Mouse (Mus musculus): ENCODE measurements around the gene Trmt11.
"Not testable (repeated sequence)": the region's sequence is repeated elsewhere in the genome, so short reads cannot be mapped to it uniquely, and the experiment has no call there.

Gene Trmt11

DNA sequence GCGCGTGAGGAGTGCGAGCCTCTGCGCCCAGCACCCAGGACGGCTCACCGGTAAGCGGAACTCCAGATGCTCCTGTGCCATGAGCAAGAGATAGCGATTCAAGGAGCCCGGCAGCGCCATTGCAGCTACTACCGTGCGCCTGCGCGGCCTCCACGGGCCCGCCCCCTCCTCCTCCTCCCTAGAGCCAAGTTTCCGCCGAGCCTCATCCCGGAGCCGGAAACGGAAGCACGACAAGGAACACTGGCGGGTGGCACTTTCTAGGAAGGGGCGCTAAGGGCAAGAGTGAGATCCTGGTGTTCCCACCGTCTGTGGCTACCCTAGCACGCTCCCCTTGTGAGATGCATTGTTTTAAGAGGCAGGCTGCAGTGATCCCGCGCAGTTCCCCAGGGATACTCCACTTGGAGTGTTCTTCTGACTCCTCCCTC, at the start of gene Trmt11:
TSS of gene Trmt11 (minus strand) at position 208 of the 425 bp plus-strand sequence.
- DNase-seq (ENCODE audit: low read depth in 2 of 2, low spot score in 2 of 2): peak; percentile 68 to 76

DNA sequence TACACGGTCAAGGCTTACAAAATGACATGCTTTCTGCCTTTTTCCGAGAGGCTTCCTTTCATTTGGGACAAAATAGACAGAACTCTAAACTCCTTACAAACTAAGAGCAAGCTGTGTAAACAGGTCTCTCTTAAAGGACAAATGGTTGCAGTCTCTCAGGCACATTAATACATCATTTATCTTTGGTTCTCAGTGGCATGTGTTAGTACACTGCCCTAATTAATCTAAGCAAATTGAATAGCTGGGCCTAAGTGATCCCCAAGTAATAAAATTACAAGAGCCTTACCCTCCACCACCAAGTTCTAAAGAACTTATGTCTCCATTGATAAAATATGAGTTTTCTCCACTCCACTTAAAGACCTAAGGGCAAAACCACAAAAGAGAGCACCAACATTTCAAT, 47.1 kb upstream of the Trmt11 start:
- no peak for DNase-seq (ENCODE audit: low read depth in 2 of 2, low spot score in 2 of 2)

DNA sequence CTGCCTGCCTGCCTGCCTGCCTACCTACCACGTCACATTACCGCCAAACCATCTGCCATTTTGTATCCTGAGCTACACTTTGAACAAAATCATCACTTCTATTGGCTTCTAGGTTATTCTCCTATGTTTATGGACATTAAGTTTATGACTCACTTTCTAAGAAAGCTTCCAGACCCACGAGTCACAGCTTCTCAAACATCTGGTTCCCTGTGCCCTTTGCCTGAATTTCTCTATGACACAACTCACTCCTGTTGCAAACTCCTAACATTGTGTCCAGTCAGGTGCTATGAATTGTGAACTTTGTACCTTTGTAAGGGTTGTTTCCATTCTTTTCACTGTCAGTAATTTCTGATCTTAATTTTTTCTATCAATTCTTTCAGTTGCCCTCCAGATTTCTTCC, 37.7 kb upstream of the Trmt11 start:
- DNase-seq (ENCODE audit: low read depth in 2 of 2, low spot score in 2 of 2): no peak

DNA sequence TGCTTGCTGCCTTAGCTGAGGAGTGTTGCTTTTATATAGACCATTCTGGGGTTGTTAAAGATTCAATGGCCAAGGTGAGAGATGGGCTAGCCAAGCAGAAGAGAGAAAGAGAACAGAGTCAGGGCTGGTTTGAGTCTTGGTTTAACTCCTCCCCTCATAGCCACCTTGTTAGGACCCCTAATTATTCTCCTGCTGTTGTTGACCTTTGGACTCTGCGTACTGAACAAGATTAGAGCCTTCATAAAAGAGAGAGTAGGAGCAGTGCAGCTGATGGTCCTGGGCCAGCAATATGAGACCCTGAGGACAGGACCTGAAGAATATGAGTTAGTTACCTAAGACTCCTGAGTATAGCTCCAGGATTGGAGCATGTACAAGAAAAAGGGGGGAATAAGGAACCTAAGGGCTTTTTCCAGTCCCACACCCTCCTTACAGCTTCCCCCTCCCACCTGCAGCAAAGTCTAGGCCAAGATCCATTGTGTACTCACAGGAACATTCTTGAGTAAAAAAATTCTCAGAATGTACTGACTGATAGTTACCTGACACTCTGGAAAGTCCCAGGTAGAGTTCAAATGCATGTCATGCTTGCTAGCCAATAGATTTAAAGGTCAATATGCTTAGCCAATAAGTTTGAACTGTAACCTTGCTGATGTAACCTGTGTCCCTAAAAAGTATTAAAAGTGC, 36.1 kb upstream of the Trmt11 start:
- not testable (repeated sequence) for DNase-seq (ENCODE audit: low read depth in 2 of 2, low spot score in 2 of 2)

DNA sequence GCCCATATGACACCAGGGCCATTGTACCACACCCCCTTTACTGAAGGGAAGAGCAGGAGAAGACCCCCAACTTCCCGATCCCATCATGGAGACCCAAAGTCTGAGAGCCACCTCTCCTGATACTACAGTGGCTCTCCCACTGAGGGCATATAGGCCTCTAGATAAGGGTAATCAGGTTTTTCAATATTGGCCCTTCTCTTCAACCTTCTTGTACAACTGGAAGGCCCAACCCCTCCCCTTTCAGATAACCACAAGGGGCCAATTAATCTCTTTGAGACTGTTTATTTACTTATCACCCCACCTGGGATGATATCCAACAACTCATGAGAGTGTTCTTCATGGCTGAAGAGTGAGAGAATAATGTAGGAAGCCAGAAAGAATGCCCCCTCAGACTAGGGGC, 32.2 kb upstream of the Trmt11 start:
- DNase-seq (ENCODE audit: low read depth in 2 of 2, low spot score in 2 of 2): no peak

DNA sequence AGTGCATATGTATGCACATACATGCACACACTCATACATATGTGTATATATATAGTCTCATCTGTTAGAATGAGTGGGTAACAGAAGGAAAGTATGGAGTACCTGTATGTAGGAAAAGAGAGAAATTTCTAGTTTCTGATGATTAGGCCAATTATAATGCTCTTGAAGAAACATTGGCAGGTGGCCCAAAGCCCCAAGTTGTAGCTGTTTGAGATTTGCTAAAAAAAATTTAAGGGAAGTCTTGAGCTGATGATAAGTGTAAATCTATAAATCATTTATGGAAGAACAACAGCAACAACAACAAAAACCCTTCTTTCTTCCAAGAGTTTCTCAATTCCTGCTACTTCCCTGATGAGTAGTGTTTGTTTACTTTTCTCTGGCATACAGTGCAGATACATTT, 29.4 kb upstream of the Trmt11 start:
- no peak for DNase-seq (ENCODE audit: low read depth in 2 of 2, low spot score in 2 of 2)

DNA sequence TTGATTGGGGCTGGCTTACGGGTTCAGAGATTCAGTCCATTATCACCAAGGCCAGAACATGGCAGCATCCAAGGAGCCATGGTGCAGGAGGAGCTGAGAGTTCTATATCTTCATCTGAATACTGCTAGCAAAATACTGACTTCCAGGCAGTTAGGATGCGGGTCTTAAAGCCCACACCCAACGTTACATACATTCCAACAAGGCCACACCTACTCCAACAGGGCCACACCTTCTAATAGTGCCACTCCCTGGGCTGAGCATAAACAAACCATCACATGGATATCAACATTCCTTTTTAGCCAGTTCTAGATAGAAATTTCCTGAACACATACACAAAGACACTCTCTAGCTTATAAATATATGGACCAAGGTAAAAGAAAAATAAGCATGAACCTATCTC, 29.0 kb upstream of the Trmt11 start, which contains the start of gene Hint3:
TSS of gene Hint3 (minus strand) at position 120 of the 400 bp plus-strand sequence.
- no peak for DNase-seq (ENCODE audit: low read depth in 2 of 2, low spot score in 2 of 2)

DNA sequence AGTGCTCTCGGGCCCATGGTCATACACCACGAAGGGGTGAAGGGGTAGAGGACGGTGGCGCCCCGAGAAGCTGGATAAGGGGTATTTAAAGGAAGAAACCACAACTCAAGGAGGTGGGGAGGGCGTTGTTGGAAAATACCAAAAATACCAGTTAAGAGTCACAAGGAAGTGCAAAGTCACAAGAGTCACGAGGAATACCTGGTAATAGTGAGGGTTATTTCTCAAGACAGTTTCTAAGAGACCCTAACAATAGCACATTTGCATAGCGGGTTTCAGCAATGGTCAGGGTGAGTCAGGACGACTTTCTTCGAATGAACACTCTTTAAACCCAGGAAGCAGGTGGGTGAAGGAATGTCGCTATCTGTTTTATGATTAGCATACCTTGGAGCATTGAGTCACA, 27.9 kb upstream of the Trmt11 start:
- DNase-seq (ENCODE audit: low read depth in 2 of 2, low spot score in 2 of 2): not testable (repeated sequence)

DNA sequence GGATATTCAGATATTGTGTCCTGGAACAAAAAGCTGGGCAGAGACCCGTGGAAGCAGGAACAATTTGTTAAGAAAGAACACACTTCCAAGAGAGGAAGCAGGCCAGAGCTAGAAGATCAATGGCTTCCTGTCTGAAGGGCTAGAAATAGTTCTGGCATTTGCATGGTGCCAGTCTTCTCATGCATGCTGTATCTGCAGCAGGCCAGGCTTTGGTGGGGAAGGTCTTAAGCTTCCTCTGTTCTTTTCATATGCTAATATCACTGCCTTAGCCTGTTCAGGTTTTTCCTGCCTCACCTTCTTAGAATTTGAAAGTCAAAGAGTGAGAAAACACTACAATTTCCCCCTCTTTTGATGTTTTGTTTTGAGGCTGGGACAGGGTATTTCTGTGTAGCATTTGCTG, 27.0 kb upstream of the Trmt11 start:
- DNase-seq (ENCODE audit: low read depth in 2 of 2, low spot score in 2 of 2): no peak

DNA sequence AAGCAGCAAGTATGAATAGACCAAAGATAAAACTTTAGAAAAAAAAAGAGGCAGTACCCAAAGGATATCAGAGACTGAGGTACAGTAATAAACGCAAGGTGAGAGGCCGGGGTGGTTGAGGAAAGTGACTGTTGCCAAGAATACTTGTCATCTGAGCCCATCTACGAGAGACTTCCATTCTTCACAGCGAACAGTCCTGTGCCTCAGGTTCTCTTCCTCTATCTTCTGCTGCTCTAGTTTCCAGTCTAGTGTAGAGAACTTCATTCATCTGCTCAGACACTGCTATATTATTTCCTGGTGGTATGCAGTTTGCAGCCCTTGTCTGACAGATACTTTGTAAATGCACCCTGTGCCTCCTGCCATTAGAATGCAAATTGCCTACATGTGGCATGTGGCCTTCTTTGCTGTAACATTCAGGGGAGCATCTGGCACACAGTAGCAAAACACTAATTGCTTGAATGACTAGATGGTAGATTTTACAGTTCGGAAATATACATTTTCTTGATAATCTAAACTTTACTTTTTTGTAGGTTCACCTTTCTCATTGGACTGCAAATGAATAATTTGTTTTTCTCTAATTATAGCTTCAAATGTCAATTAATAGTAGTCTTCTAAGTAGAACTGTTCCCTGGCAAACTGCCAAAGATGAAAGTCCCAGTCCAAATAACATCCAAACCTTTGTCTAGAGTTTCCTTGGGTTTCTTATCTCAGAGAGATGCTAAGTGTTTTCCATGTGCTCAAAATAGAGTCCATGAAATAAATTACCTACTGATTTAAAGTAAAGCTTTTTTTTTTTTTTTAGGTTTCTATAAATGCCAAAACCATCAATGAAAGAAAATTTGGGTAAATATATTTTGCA, 23.8 kb upstream of the Trmt11 start:
- no peak for DNase-seq (ENCODE audit: low read depth in 2 of 2, low spot score in 2 of 2)

DNA sequence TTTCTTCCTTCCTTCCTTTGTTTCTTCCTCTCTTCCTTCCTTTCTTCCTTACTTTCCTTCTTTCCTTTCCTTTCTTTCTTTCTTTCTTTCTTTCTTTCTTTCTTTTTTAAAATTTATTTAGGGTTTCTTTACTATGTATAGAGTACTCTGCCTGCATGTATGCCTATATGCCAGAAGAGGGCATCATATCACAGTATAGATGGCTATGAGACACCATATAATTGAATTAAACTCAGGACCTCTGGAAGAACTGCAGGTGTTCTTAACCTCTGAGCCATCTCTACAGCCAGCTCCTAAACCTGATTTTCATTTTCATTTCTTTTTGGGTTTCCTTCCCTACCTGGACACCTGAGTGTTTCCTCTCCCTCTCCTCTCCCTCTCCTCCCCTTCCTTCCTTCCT, 22.4 kb upstream of the Trmt11 start:
- no peak for DNase-seq (ENCODE audit: low read depth in 2 of 2, low spot score in 2 of 2)

DNA sequence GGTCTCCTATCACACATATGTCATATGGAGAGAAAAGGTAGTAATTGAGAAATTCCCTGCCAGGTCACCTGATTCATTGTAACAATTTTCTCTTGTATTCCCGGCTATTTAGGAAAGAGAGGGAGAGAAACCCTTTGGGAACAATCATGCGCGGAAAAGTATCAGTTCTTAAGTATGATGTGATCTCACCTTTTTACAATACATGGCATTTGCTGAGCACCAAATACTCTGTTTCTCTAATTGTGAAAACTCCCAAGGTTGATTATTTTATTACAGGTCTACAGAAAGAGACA, 18.3 kb upstream of the Trmt11 start:
- no peak for DNase-seq (ENCODE audit: low read depth in 2 of 2, low spot score in 2 of 2)

DNA sequence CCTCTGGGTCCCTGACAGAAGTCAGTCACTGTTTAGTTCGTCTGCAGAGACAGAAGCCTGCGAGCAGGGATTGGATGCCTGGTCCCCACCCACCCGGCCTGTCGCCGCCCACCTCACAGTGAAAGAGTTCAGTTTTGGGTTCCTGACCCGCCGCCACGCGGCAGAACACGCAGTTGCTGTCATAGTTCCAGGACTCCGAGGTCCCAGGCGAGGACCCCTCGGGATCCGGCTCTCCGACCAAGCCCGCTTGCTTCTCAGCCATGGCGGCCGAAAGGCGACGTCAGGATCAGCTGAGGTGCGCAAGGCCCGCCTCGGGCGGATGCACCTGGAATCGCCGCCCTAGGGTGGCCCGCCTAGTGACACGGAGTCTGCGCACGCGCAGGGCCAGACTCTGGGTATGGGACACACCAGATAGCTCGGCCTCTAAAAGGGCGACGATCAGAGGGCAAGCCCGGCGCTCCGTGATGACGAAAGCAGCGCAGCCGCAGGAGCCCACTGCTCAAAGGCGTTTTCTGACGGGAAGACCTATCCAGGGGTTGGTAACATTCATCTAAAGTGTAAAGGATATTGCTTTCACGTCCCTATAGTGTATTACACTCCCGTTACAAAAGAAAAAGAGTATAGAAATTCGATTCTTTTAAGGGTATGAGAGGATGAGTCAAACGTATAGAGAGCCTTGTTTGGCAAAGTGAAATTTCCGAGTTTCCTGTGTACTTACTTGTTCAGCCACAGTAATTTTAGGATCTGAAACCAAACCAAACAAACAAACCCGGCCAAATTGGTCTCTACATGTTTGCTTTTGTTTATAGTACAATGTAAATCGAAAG, 17.8 kb upstream of the Trmt11 start:
- peak; percentile 96 to 98 for DNase-seq (ENCODE audit: low read depth in 2 of 2, low spot score in 2 of 2)

DNA sequence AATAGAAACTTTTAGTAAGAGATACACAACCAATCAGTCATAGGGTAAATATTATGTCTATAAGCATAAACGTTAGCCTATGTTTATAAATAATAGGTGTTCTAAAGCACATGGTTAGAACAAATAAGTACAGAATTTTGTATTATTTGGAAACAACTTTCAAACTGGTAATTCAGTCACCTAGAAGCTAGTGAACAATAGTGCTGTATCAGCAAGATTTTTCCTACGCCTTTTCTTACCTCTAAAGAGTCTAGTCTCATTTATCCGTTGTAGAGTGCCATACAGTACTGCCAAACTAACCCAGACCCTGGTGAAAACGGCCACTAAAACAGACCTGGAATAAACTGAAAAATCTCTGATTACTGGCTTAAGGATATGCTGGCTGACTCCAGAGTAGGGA, 12.5 kb upstream of the Trmt11 start:
- DNase-seq (ENCODE audit: low read depth in 2 of 2, low spot score in 2 of 2): no peak

DNA sequence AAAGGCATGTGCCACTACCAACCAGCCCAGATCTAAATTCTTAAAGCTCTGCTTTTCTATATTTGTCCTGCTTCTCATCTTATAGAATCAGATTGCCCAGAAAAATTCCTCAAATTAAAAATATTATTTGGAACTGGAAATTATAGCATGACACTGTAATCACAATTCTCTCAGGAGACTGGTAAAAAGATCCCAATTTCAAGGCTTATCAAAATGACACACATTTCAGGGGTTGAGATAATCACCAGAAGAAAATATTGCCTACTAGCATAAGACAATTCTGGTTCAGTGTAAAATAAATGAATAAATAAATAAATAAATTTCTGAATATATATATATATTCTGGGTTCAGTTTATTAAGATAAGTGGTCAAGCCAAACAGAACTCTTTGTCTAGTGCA, 9.1 kb upstream of the Trmt11 start:
- no peak for DNase-seq (ENCODE audit: low read depth in 2 of 2, low spot score in 2 of 2)

DNA sequence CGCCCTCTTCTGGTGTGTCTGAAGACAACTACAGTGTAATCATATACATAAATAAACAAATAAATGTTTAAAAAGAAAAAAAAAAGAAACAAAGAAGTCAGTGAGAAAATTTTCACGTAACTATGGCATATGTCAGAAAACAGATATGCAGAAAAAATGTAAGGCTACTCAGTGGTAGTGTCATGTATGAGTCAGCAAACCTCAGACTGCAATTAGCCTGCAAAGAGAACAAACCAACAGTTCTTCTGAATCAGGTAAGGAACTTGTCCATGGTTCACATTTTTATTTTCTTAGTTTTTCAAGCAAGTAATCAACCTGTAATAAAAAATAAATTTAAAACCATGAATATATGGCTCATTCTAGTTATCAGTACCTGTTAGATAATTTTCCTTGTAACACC, 7.6 kb upstream of the Trmt11 start:
- no peak for DNase-seq (ENCODE audit: low read depth in 2 of 2, low spot score in 2 of 2)

DNA sequence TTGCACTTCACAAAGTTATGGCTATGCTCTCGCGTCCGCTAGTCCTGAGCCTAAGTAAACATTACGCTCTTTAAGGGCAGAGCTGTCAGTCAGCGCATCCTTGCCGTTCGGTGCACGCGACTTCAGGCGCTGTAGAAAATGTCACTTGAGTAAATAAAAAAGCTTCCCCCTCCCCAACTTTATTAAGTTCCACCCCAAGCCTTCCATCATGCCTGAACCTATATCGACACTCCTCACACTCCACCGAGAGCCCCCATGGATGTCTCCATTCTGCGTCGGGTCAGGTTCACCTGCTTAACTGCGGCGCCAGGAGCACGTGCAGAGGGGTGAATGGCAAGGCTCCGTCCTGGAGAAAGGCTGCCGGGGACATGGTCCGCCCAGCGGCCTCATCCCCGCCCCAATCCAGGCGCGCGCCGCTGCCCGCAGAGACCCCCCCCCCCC, 435 bp downstream of the Trmt11 start:
- peak; percentile 13 to 20 for DNase-seq (ENCODE audit: low read depth in 2 of 2, low spot score in 2 of 2)

DNA sequence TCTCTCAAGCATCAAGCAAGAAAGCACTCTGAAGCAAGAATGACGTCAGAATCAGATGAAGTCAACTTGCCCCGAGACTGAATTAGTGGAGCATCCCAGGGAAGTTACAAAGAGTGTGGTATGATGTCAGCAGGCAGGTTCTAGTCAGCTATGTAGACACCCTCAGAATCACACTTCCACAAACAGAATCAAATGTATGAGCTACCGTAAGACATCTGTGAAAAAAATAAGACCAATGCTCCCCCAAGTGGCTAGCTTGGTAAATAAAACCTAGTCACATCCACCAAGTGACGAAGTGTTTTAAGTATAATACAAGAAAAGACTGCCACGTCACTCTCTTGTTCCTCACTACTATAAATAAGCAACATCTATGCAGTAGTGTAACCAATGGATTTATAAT, 13.5 kb downstream of the Trmt11 start:
- DNase-seq (ENCODE audit: low read depth in 2 of 2, low spot score in 2 of 2): no peak

DNA sequence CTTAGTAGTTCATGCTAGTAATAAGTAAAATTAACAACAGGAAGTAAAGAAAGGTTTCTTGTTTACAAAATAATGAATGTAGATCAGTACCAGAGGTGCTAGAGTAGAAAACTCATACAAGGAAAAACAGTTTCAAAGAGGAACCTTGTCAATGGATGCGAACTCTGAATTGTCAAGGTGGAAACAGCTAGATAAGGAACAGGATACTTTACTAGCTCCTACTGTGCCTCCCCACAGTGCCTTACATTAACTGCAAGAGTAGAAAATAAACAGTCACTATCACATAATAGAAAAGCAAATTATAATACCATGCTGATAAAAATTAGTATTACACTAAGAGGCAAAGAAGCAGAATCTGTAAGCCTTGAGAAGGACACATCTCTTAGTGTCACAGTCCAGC, 14.9 kb downstream of the Trmt11 start:
- DNase-seq (ENCODE audit: low read depth in 2 of 2, low spot score in 2 of 2): no peak

DNA sequence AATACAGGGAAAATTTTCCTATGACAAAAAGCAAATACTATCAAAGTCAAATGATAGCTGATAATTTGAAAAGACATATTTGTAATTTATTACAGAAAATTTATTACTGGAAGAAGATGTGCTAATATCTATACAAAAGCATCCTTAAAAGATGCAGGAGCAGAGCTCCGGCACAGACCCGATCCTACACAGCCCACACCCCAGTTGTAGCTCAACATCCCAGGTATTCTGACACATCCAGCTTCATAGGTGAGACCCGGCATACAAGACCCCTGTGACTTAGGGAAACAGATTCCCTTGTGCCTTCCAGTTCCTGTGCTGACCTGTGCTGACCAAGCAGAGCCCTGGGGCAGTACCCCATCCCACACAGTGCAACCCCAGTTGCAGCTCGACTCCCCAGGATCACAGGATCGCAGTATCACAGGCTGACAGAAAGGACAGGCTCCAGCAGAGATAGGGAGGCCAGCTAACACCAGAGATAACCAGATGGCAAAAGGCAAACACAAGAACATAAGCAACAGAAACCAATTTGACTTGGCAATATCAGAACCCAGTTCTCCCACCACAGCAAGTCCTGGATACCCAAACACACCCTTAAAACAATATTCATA, 22.8 kb downstream of the Trmt11 start:
- no peak for DNase-seq (ENCODE audit: low read depth in 2 of 2, low spot score in 2 of 2)

DNA sequence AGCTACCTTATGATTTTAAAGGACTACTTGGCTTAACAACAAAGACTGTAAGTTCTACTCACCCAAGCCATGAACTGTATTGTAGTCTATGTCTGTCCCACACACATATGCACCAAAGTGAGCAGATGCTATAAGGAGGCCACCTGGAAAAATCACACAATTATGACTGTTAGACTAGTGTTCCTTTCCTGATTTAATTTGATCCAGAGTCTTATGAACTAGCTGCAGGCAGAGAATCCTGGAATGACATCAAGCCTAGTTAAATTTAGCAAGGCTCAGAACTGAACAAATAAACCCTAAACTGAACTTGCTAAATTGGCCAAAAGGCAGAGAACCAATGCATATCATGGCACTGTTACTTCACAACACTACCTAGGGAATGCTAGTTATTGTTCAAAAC, 34.2 kb downstream of the Trmt11 start:
- no peak for DNase-seq (ENCODE audit: low read depth in 2 of 2, low spot score in 2 of 2)
